Mouse (Mus musculus) small intestine, adult 2 months (tissue): ENCODE data around the gene Proser3.

Source experiments
- CTCF ChIP-seq: fragments of 200-500 bp; IDR thresholded peaks from 2 replicates; pipeline ENCODE4 v1.5.1; 2012; ENCODE audit warnings: low read depth, mild to moderate bottlenecking, control low read depth, inconsistent platforms, low read length, moderate library complexity, mixed read lengths; ENCODE audit not compliant: insufficient replicate concordance, insufficient read length; ENCODE audit errors: extremely low read depth
- POLR2A ChIP-seq: fragments of 200-500 bp; IDR thresholded peaks from 2 replicates; pipeline ENCODE4 v1.6.1; 2012; ENCODE audit warnings: low read depth, mild to moderate bottlenecking, control low read depth, inconsistent platforms, low read length, moderate library complexity

- peak; percentile 41; the same call in 1 of the 2 replicates for TF ChIP-seq CTCF
- TF ChIP-seq POLR2A = no peak
Observed at GRCm38 (mm10) chr7:30551445-30552101, 526 bp downstream of the Proser3 start.
